Mouse (Mus musculus) adrenal gland, postnatal 25 days (tissue): ENCODE results near the gene Th. TPM values are rescaled to one million over a fixed set of nuclear protein-coding genes. Genes with fewer than 3 reads are reported as not detected.

Source experiments
- DNase-seq: peaks from one replicate; pipeline ENCODE4 v3.0.0; 2021; ENCODE audit warnings: mixed read lengths
- total RNA-seq: library from RNA; stranded (reverse); gene quantifications from 2 replicates; pipeline ENCODE4 v1.2.3, GENCODE M21; 2021

Th gene
- total RNA-seq, 1 experiment from 2014 or later: 517 TPM

DNA sequence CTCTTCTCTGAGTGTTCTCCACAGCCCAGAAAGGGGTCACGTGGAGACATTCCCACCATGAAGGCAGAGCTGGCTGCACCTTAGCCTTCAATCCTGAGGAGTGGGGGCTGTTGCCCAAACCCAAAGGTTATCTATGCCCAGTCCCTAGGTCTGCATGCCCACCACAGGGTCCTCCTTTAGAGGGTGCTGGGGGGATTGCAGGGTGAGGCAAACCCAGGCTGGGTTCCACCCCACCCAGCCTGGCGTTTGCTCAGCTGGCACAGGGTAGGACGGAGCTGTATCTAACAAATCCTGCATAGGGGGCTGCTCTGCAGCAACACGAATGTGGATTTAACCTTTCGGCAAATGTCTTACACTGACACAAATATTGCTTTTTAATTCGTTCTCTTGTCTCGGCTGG lies 29.2 kb downstream of the Th start:
- DNase-seq: no peak

DNA sequence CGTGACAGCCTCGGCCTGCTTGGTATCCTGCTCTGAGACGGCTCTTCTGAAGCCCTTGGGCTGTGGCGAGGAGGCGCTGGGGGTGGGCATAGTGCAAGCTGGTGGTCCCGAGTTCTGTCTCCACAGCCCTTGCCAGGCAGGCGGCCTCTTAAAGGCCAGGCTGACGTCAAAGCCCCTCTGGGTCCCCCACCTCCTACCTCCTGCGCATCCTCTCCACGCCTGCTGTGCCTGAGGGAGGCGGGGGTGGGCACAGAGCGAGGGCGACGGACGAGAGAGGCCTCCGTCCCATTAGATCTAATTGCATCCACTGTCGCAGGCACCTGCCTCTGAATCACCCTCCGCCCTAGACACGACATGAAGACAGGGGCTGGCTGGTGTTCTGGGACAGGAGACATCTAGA lies 31.1 kb downstream of the Th start:
- DNase-seq: peak; percentile 37

DNA sequence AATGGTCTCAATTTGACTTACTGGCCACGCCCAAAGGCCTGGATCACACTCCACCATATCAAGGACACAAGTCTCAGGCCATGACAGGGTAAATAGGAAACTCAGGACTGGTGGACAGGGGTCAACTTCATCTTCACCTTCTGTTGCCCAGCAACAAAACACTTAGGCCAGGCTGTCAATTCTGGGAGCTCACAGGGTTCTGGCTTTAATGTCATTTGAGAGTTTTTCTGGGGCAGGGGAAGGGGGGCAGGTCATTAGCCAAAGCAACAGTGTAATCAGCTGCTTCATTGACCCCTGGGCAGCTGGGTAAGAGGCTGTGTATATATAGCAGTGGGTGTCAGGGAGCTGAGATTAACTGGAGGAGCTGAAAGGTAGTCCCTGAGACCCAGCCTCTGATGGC lies 33.5 kb downstream of the Th start:
- DNase-seq: no peak

DNA sequence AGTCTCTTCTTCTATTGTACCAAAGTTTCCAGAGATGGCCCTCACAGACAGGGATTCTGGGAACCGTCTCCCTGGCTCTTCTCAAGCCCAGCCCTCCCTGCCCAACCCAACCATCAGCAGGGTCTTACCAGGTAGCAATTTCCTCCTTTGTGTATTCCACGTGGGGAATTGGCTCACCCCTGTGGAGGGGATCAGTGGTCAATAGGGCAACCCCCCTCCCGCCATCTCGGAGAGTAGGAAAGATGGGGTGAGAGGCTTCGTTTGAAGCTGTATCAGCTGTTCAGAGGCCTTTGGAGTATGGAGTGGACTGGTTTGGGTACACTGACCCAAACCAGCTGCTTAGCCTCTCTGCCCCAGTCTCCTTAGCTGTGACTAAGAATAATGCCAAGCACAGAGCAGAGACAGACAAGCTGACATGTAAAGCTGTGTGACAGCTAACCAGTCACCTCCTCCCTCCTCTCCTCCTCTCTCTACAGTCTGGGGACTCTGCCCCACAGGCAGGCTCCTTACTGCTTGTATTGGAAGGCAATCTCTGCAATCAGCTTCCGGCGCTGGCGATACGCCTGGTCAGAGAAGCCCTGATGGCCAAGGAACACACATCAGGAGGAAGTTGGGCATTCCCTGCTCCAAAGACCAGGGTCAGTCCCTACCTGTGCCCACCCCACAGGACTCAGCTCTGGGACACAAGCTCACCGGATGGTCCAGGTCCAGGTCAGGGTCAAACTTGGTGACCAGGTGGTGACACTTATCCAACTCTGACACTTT lies 34.8 kb downstream of the Th start:
- DNase-seq: no peak

DNA sequence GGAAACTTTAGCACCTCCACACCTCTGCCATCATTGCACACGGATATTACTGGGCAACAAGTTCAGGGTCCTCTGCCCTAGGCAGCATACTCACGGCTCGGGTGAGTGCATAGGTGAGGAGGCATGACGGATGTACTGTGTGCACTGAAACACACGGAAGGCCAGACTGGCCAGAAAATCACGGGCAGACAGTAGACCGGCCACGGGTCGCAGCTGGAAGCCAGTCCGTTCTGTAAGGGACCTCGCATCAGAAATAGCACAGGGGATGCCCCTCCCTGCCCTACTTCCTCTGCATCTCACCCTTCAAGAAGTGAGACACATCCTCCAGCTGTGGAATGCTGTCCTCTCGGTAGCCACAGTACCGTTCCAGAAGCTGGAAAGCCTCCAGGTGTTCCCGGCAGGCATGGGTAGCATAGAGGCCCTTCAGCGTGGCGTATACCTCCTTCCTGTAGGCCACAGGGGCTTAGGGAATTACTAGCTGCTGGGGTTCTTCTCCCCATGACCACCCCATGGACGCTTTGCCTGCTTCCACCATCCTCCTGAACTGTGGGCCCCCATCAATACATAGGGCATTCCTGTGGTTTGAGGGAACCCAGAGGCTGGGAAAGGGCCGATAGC lies 35.6 kb downstream of the Th start:
- no peak for DNase-seq

- DNase-seq: peak; percentile 67
These were observed 36.3 kb downstream of the Th start for GRCm38 (mm10) chr7:142894669-142895068.

DNA sequence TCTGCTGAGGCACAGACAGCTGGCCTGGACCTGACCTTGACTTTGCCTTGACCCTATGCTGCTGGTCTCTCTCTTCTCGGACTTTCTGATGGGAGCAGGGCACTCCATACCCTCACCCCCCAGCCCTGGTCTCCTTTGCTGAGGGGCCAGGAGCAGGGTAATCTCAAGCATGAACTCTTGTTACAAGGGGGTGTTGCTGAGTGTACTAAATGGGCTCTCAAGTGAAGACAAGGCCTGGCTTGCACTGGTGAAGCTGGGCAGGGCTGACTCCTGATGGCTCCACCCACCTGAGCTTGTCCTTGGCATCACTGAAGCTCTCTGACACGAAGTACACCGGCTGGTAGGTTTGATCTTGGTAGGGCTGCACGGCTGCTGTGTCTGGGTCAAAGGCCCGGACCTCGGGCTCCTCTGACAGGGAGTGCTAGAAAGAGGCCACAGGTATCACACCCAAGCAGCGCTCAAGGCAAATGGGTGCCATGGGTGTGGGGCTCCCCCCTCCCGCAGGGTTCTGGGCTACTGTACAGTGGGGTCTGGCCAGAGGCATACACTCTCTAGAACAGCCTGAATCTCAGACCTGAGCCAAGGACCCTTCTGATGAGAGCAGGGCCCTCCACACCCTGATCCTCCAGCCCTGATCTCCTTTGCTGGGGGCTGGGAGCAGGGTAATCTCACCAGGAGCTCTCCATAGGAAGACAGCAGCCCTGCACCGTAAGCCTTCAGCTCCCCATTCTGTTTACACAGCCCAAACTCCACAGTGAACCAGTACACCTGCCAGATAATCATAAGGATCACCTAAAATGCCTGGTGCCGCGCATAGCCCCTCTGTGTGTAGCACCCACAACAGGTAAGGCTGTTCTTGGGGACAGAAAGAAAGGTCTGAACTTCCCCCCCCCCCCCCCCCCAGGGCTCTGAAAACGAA lies 36.9 kb downstream of the Th start:
- no peak for DNase-seq

DNA sequence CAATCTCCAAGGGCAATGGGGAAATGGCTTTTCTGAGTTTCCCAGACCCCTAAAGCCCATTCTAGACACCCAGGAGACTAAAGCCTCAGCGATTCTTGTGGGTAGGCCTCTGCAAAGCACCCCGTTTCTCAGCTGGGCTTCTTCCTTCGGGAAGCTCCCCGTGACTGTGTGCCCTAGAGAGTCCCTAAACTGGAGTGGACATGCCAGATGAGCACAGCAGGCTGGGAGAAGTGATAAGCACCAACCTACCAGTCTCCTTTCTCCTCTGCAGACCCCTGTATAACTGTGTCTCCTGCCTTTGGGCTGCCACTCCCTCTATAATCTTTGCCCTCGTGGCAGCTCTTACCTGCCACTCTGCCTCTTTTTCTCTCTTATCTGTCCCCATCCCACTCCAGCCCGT lies 37.6 kb downstream of the Th start:
- no peak for DNase-seq

GRCm38 (mm10) chr7:142869419-142870163 lies 61.3 kb downstream of the Th start:
- DNase-seq: no peak

DNA sequence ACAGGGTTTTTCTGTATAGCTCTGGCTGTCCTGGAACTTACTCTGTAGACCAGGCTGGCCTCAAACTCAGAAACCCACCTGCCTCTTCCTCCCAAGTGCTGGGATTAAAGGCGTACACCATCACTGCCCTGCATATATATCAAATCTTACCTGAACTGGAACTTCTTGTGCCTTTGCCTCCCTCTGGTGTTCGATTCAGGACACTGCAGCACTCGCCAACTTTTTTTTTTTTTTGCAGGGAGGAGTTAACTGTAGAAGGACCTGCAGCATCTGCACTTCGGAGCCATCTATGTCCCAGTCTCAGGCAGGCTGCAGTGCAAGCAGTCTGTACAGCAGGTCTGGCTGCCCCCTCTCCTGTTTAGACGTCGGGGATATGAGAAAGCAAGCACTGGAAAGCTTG lies 80.2 kb downstream of the Th start:
- DNase-seq: no peak

Other genes starting within 250 kb of the Th start
- not detected in 2 replicates for gene Ins2, start 187.7 kb downstream of the Th start, total RNA-seq
- 0.33 and 0.95 TPM in 2 replicates for gene Ascl2, start 38.1 kb upstream of the Th start, total RNA-seq
- 0.21 TPM in 1 of 2 replicates, not detected in the other for gene Tspan32, start 73.9 kb upstream of the Th start, total RNA-seq
- gene Cd81, start 121.6 kb upstream of the Th start, total RNA-seq: 757 and 789 TPM in 2 replicates
- gene Tssc4, start 138.1 kb upstream of the Th start, total RNA-seq: 32.2 and 32.7 TPM in 2 replicates
- gene Trpm5, start 163.5 kb upstream of the Th start, total RNA-seq: 0.24 TPM in 1 of 2 replicates, not detected in the other
- 3.5 and 3.6 TPM in 2 replicates for gene Kcnq1, start 175.2 kb upstream of the Th start, total RNA-seq